Mouse (Mus musculus) CH12.LX (cell line): ENCODE results near the gene Txk. TPM values are rescaled to one million over a fixed set of nuclear protein-coding genes. Genes with fewer than 3 reads are reported as not detected.

Source experiments
- DNase-seq: peaks from one replicate; pipeline ENCODE4 v3.0.0-alpha.2; 2013; ENCODE audit errors: extremely low read depth
- H3K27ac ChIP-seq: 2 replicates; pipeline ENCODE4 v1.5.1; 2012; ENCODE audit warnings: low read depth, mild to moderate bottlenecking, control low read depth, moderate library complexity; ENCODE audit not compliant: insufficient read depth
- H3K27me3 ChIP-seq: replicated peaks from 2 replicates; pipeline ENCODE3; 2012; ENCODE audit warnings: inconsistent platforms
- H3K36me3 ChIP-seq, 2 experiments: replicated peaks in 1 of 2; 2 replicates each; pipeline versions ENCODE3 to v1.6.1; 2012; ENCODE audit warnings: inconsistent platforms in 1 of 2, low read length in 1 of 2, mild to moderate bottlenecking in 1 of 2, mixed read lengths in 1 of 2, moderate library complexity in 1 of 2; ENCODE audit not compliant: control insufficient read depth in 1 of 2, insufficient read depth in 1 of 2
- H3K4me1 ChIP-seq, 2 experiments: 2 replicates each; pipeline ENCODE4 v1.6.1; 2012; ENCODE audit warnings: inconsistent platforms in 1 of 2, moderate library complexity in 1 of 2; ENCODE audit not compliant: insufficient read depth in 2 of 2, control insufficient read depth in 1 of 2
- H3K4me2 ChIP-seq: 2 replicates; pipeline ENCODE4 v1.6.1; 2012; ENCODE audit warnings: low read depth, mild to moderate bottlenecking, control low read depth; ENCODE audit not compliant: poor library complexity, insufficient read depth, severe bottlenecking
- H3K4me3 ChIP-seq, 3 experiments: fragments of 150-350 bp in 1 of 3; sonication (generic) in 1 of 3; replicated peaks in 1 of 3; 2 replicates each; pipeline versions ENCODE3 to v1.5.1; 2011 to 2012; ENCODE audit warnings: low read depth in 2 of 3, low read length in 2 of 3, mild to moderate bottlenecking in 2 of 3, moderate library complexity in 2 of 3, control low read depth in 1 of 3, improper control_type of control experiment in 1 of 3, inconsistent platforms in 1 of 3, mixed read lengths in 1 of 3; ENCODE audit not compliant: poor library complexity in 1 of 3
- H3K79me2 ChIP-seq: replicated peaks from 2 replicates; pipeline ENCODE4 v1.6.1; 2012; ENCODE audit warnings: mild to moderate bottlenecking, moderate library complexity; ENCODE audit not compliant: control insufficient read depth, poor library complexity, insufficient read depth, severe bottlenecking; ENCODE audit errors: extremely low read depth
- H3K9ac ChIP-seq: 2 replicates; pipeline ENCODE4 v1.6.1; 2012; ENCODE audit warnings: low read depth, mild to moderate bottlenecking, control low read depth, moderate library complexity; ENCODE audit not compliant: insufficient read depth
- H3K9me3 ChIP-seq: replicated peaks from 2 replicates; pipeline ENCODE3; 2012; ENCODE audit warnings: low read length, inconsistent platforms, mixed read lengths
- CHD1 ChIP-seq: IDR thresholded peaks from 2 replicates; pipeline ENCODE4 v1.6.1; 2012; ENCODE audit warnings: low read depth, low read length, improper control_type of control experiment, inconsistent platforms
- CHD2 ChIP-seq: IDR thresholded peaks from 2 replicates; pipeline ENCODE4 v1.6.1; 2011; ENCODE audit warnings: low read length, improper control_type of control experiment
- CTCF ChIP-seq, 2 experiments: IDR thresholded peaks in 1 of 2; conservative IDR thresholded peaks in 1 of 2; 2 replicates each; pipeline ENCODE4 v1.5.1; 2011 to 2012; ENCODE audit warnings: low read depth in 2 of 2, low read length in 2 of 2, improper control_type of control experiment in 1 of 2, inconsistent platforms in 1 of 2, mild to moderate bottlenecking in 1 of 2, moderate library complexity in 1 of 2
- E2F4 ChIP-seq: IDR thresholded peaks from 2 replicates; pipeline ENCODE4 v1.6.1; 2011; ENCODE audit warnings: low read depth, low read length, improper control_type of control experiment; ENCODE audit not compliant: insufficient replicate concordance
- ETS1 ChIP-seq: conservative IDR thresholded peaks from 2 replicates; pipeline ENCODE4 v1.6.1; 2012; ENCODE audit warnings: low read depth, mild to moderate bottlenecking, inconsistent platforms, low read length, improper control_type of control experiment, moderate library complexity
- GABPA ChIP-seq: IDR thresholded peaks from 2 replicates; pipeline ENCODE4 v1.6.1; 2012; ENCODE audit warnings: low read depth, low read length, improper control_type of control experiment, inconsistent platforms; ENCODE audit not compliant: insufficient replicate concordance
- JUN ChIP-seq: IDR thresholded peaks from 2 replicates; pipeline ENCODE4 v1.6.1; 2011; ENCODE audit warnings: low read depth, mild to moderate bottlenecking, low read length, improper control_type of control experiment, moderate library complexity; ENCODE audit not compliant: insufficient read depth
- JUND ChIP-seq: conservative IDR thresholded peaks from 2 replicates; pipeline ENCODE4 v1.6.1; 2011; ENCODE audit warnings: low read depth, low read length, improper control_type of control experiment
- MAFK ChIP-seq: IDR thresholded peaks from 2 replicates; pipeline ENCODE4 v1.6.1; 2011; ENCODE audit warnings: low read length, improper control_type of control experiment; ENCODE audit not compliant: insufficient replicate concordance
- MAZ ChIP-seq: IDR thresholded peaks from 2 replicates; pipeline ENCODE4 v1.6.1; 2012; ENCODE audit warnings: low read depth, mild to moderate bottlenecking, inconsistent platforms, low read length, improper control_type of control experiment, moderate library complexity
- NELFE ChIP-seq: IDR thresholded peaks from 2 replicates; pipeline ENCODE4 v1.6.1; 2011; ENCODE audit warnings: low read depth, low read length, improper control_type of control experiment
- POLR2AphosphoS2 ChIP-seq: IDR thresholded peaks from 2 replicates; pipeline ENCODE4 v1.6.1; 2011; ENCODE audit warnings: low read depth, low read length, improper control_type of control experiment
- RAD21 ChIP-seq: IDR thresholded peaks from 2 replicates; pipeline ENCODE4 v1.6.1; 2011; ENCODE audit warnings: low read depth, mild to moderate bottlenecking, low read length, improper control_type of control experiment, moderate library complexity
- SIN3A ChIP-seq: IDR thresholded peaks from 2 replicates; pipeline ENCODE4 v1.6.1; 2012; ENCODE audit warnings: low read length, improper control_type of control experiment, inconsistent platforms
- SMC3 ChIP-seq: IDR thresholded peaks from 2 replicates; pipeline ENCODE4 v1.6.1; 2011; ENCODE audit warnings: low read depth, low read length, improper control_type of control experiment
- ZC3H11A ChIP-seq: IDR thresholded peaks from 2 replicates; pipeline ENCODE4 v1.6.1; 2012; ENCODE audit warnings: low read depth, mild to moderate bottlenecking, inconsistent platforms, low read length, improper control_type of control experiment
- ZNF384 ChIP-seq: IDR thresholded peaks from 2 replicates; pipeline ENCODE4 v1.6.1; 2012; ENCODE audit warnings: low read depth, low read length, improper control_type of control experiment, inconsistent platforms
- dilution Hi-C: fragments of 300-500 bp; cut with MboI; formaldehyde crosslinking; loops from 2 replicates; pipeline ENCODE4 v1.14.3; 2020; ENCODE audit warnings: low sequenced_read_pairs; ENCODE audit not compliant: extremely low pct_unique_long_range_greater_than_20kb, extremely low pct_ligation_motif_present
- in situ Hi-C: fragments of 300-500 bp; cut with MboI; formaldehyde crosslinking; loops from 3 replicates; pipeline ENCODE4 v1.14.3; 2019; ENCODE audit warnings: low sequenced_read_pairs, low pct_ligation_motif_present, low pct_unique_long_range_greater_than_20kb, mixed read lengths
- polyA plus RNA-seq: library from polyadenylated mRNA; unstranded; fragments of >175 nt; gene quantifications from 2 replicates; pipeline ENCODE4 v1.2.1, GENCODE M21; 2012; ENCODE audit warnings: low read depth; ENCODE audit not compliant: insufficient read length
- total RNA-seq, 2 experiments: library from RNA; depleted of rRNA; stranded (reverse); fragments of 300-350 nt in 1 of 2; fragments of >200 nt in 1 of 2; gene quantifications; 2 replicates each; pipeline ENCODE4 v1.2.3; 2012 to 2014

Gene Txk
- total and polyA plus RNA-seq, 3 experiments: 0.08 to 0.11 TPM; not detected in 1

GRCm38 (mm10) chr5:72710572-72711278 is 41.9 kb downstream of the Txk start:
- in situ Hi-C loops (loop anchor here (25.0 kb wide), 1 partner anchor 373 kb away; no protein-coding TSS in a partner anchor), dilution Hi-C loops (no loop called here)
- H3K27me3 ChIP-seq: no peaks in the 10 kb centered on the region
- no peaks in the 10 kb centered on the region for H3K36me3 ChIP-seq
- H3K27ac ChIP-seq: no peak overlapping the region
- TF ChIP-seq NELFE (0 out of 2 replicates have a peak, but pooled peaks have one; percentile 30), JUND (peak; percentile 28; the same call in 1 of the 2 replicates), ZC3H11A (peak; percentile 59), SMC3 (peak; percentile 84), SIN3A (peak; percentile 43; the same call in 1 of the 2 replicates), ZNF384 (peak; percentile 15; the same call in 1 of the 2 replicates), E2F4 (0 out of 2 replicates have a peak, but pooled peaks have one; percentile 33), POLR2AphosphoS2 (no peak), CHD2 (no peak), RAD21 (peak; percentile 96), CTCF (conservative IDR thresholded peaks at IDR 0.05 in 1 of 2, IDR thresholded peaks at IDR 0.05 in 1 of 2; ENCODE audit: low read depth in 2 of 2, low read length in 2 of 2) (peak; percentile 74 to 94), MAFK (peak; percentile 27; the same call in 1 of the 2 replicates), MAZ (no peak)
- H3K79me2 ChIP-seq: no peaks in the 10 kb centered on the region
- peak; percentile 65 for DNase-seq
- no peak overlapping the region for H3K4me2 ChIP-seq
- no peaks in the 10 kb centered on the region for H3K4me1 ChIP-seq
- no peak overlapping the region for H3K4me3 ChIP-seq
- H3K9ac ChIP-seq: no peak overlapping the region
- H3K9me3 ChIP-seq: no peaks in the 10 kb centered on the region

GRCm38 (mm10) chr5:72709976-72710375 is 42.6 kb downstream of the Txk start:
- H3K4me2 ChIP-seq: no peak overlapping the region
- peaks cover 3% of the 10 kb centered on the region for H3K9me3 ChIP-seq
- in situ Hi-C loops (loop anchor here (25.0 kb wide), 1 partner anchor 373 kb away; no protein-coding TSS in a partner anchor), dilution Hi-C loops (no loop called here)
- TF ChIP-seq MAFK (no peak), JUN (no peak), POLR2AphosphoS2 (no peak), ETS1 (no peak), CHD1 (no peak), GABPA (no peak), ZC3H11A (no peak)
- H3K79me2 ChIP-seq: no peaks in the 10 kb centered on the region
- no peak overlapping the region for H3K4me3 ChIP-seq
- H3K9ac ChIP-seq: no peak overlapping the region
- DNase-seq: no peak
- no peak overlapping the region for H3K27ac ChIP-seq
- no peaks in the 10 kb centered on the region for H3K36me3 ChIP-seq
- H3K4me1 ChIP-seq: no peaks in the 10 kb centered on the region
- H3K27me3 ChIP-seq: no peaks in the 10 kb centered on the region
